33 mouse cellular contexts compared by ENCODE assay signal in the genomic region with DNA sequence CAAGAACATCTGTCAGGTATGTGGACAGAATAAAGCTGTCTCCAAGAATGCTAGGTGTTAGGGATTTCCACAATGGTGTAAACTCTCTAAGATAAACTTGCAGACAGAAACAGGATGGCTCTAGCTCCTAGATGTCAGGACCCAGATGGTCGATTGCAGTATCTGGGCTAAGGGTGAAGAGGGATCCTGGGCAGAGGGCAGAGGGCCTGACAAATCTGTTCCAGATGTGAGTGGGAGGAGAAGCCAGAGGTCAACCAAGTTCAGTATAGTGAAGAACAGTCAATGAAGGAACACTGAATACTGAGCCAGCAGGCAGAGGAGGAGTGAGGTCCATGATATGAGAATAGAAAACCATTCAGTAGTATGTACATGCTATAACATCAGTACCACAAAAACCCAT.
A peak's percentile ranks its signal among the peaks of the same experiment; 100 is the strongest.
DNase-seq lines count a peak whose midpoint lies in the region; ATAC-seq and TF ChIP-seq lines count a peak whose summit lies in the region.
"Had no signal": no experiment of that assay in that cellular context is flagged by ENCODE, and none has a peak within 500 bp of the region (broad histone marks: within the 10 kb centered on the region; RNA-seq: fewer than 3 reads in every experiment).

No protein-coding gene starts in this region.

- H3K27me3 ChIP-seq in liver, adult 2 months (ENCODE audit: control insufficient read depth, insufficient read depth, low read length) = no peaks in the 10 kb centered on the region
- H3K27me3 ChIP-seq in neural tube, embryonic 15.5 days (replicated peaks) = no peaks in the 10 kb centered on the region
- H3K27me3 ChIP-seq in limb, embryonic 10.5 days (ENCODE audit: low read depth, poor library complexity, severe bottlenecking) = no peaks in the 10 kb centered on the region
- H3K27me3 ChIP-seq: embryonic facial prominence, embryonic 13.5 days; forebrain, embryonic 15.5 days; intestine, embryonic 15.5 days; liver, embryonic 13.5 days; lung, embryonic 15.5 days; neural tube, embryonic 13.5 days; stomach, embryonic 15.5 days had no signal

- TF ChIP-seq POLR2A in liver, adult 2 months (IDR thresholded peaks at IDR 0.05; ENCODE audit: extremely low read depth, insufficient read depth, low read length) = no peak

- no peak overlapping the region for H3K4me3 ChIP-seq in liver, adult 2 months (ENCODE audit: insufficient read depth, low read depth, low read length)
- no peak overlapping the region for H3K4me3 ChIP-seq in neural tube, embryonic 15.5 days (replicated peaks)
- H3K4me3 ChIP-seq in limb, embryonic 10.5 days = no peak overlapping the region
- H3K4me3 ChIP-seq: embryonic facial prominence, embryonic 13.5 days; forebrain, embryonic 10.5 days; forebrain, embryonic 15.5 days; gastrocnemius, adult 2 months; heart, adult 2 months; intestine, embryonic 15.5 days; limb, embryonic 13.5 days; liver, embryonic 13.5 days; lung, embryonic 15.5 days; neural tube, embryonic 13.5 days; stomach, embryonic 15.5 days had no signal

- no peaks in the 10 kb centered on the region for H3K4me1 ChIP-seq in liver, adult 2 months (ENCODE audit: control insufficient read depth, insufficient read depth, low read length)
- no peaks in the 10 kb centered on the region for H3K4me1 ChIP-seq in neural tube, embryonic 15.5 days
- H3K4me1 ChIP-seq in limb, embryonic 10.5 days = peaks cover 31% of the 10 kb centered on the region
- H3K4me1 ChIP-seq: intestine, embryonic 15.5 days; liver, embryonic 13.5 days; lung, embryonic 15.5 days; neural tube, embryonic 13.5 days; stomach, embryonic 15.5 days had no signal

- H3K79me2 ChIP-seq in liver, adult 2 months (ENCODE audit: control insufficient read depth, insufficient read depth, low read length) = no peaks in the 10 kb centered on the region

- 26% methylated on average over 1 of the region's 1 CpGs for whole genome bisulfite sequencing in liver, adult 2 months
- WGBS in neural tube, embryonic 15.5 days = 84% methylated on average over 1 of the region's 1 CpGs
- 5% methylated on average over 1 of the region's 1 CpGs for WGBS in limb, embryonic 10.5 days

- H3K9me3 ChIP-seq in neural tube, embryonic 15.5 days (replicated peaks) = no peaks in the 10 kb centered on the region
- H3K9me3 ChIP-seq in limb, embryonic 10.5 days (replicated peaks) = no peaks in the 10 kb centered on the region
- H3K9me3 ChIP-seq: forebrain, embryonic 10.5 days; forebrain, embryonic 15.5 days; intestine, embryonic 15.5 days; limb, embryonic 13.5 days; liver, embryonic 13.5 days; lung, embryonic 15.5 days; stomach, embryonic 15.5 days had no signal

- no peak overlapping the region for H3K4me2 ChIP-seq in neural tube, embryonic 15.5 days
- H3K4me2 ChIP-seq: embryonic facial prominence, embryonic 13.5 days; forebrain, embryonic 15.5 days; intestine, embryonic 15.5 days; limb, embryonic 13.5 days; liver, embryonic 13.5 days; lung, embryonic 15.5 days; midbrain, embryonic 11.5 days; neural tube, embryonic 13.5 days; stomach, embryonic 15.5 days had no signal

- no peak for TF ChIP-seq CTCF in liver, adult 2 months (IDR thresholded peaks at IDR 0.05; ENCODE audit: low read depth, low read length)

- H3K9ac ChIP-seq in liver, adult 2 months (ENCODE audit: low read depth, low read length) = no peak overlapping the region
- H3K9ac ChIP-seq in neural tube, embryonic 15.5 days (replicated peaks) = no peak overlapping the region
- H3K9ac ChIP-seq: embryonic facial prominence, embryonic 13.5 days; forebrain, embryonic 15.5 days; intestine, embryonic 15.5 days; limb, embryonic 13.5 days; liver, embryonic 13.5 days; lung, embryonic 15.5 days; neural tube, embryonic 13.5 days; stomach, embryonic 15.5 days had no signal

- H3K27ac ChIP-seq in liver, adult 2 months (replicated peaks; ENCODE audit: insufficient read depth, low read depth, low read length) = no peak overlapping the region
- no peak overlapping the region for H3K27ac ChIP-seq in neural tube, embryonic 15.5 days (replicated peaks)
- H3K27ac ChIP-seq in limb, embryonic 10.5 days = 0 out of 2 replicates have a peak overlapping the region, but pooled peaks have one; percentile 25
- H3K27ac ChIP-seq: embryonic facial prominence, embryonic 13.5 days; forebrain, embryonic 10.5 days; forebrain, embryonic 15.5 days; gastrocnemius, adult 2 months; heart, adult 2 months; intestine, embryonic 15.5 days; kidney, postnatal 0 days; limb, embryonic 13.5 days; liver, embryonic 13.5 days; lung, embryonic 15.5 days; neural tube, embryonic 13.5 days; stomach, embryonic 15.5 days had no signal

- no peak for ATAC-seq in neural tube, embryonic 15.5 days (ENCODE audit: low FRiP score)
- ATAC-seq: forebrain, embryonic 15.5 days; hindbrain, embryonic 16.5 days; intestine, embryonic 15.5 days; midbrain, embryonic 16.5 days had no signal

- peak; percentile 4 for DNase-seq in liver, adult 2 months (ENCODE audit: extremely low read depth, low read depth, low spot score)
- DNase-seq in liver = no peak
- peak; percentile 51 for DNase-seq in neural tube, embryonic 10.5 days (ENCODE audit: extremely low spot score, low spot score)
- DNase-seq in limb, embryonic 10.5 days (ENCODE audit: low spot score) = peak; percentile 53
- peak; percentile 47 for DNase-seq in yolk sac, embryonic 10.5 days (ENCODE audit: low spot score)
- DNase-seq in cerebellum, adult 9-11 months = no peak
- DNase-seq in ovary, postnatal 14 days (ENCODE audit: low spot score) = no peak
- DNase-seq: adrenal gland, postnatal 14 days; cerebellum, adult 11-12 months; cerebellum, postnatal 10 days; gastrocnemius, adult 2 months; gastrocnemius, postnatal 36 days; heart, adult 2 months; heart, postnatal 14 days; kidney, adult 8-10 months; liver, embryonic 13.5 days; retina, postnatal 1 day; right cerebral cortex, postnatal 14 days; thymus, postnatal 14 days had no signal

- H3K36me3 ChIP-seq in liver, adult 2 months (ENCODE audit: control insufficient read depth, insufficient read depth, low read length) = no peaks in the 10 kb centered on the region
- H3K36me3 ChIP-seq in neural tube, embryonic 15.5 days = no peaks in the 10 kb centered on the region
- H3K36me3 ChIP-seq in limb, embryonic 10.5 days = no peaks in the 10 kb centered on the region
- H3K36me3 ChIP-seq: embryonic facial prominence, embryonic 13.5 days; forebrain, embryonic 10.5 days; forebrain, embryonic 15.5 days; G1E; intestine, embryonic 15.5 days; limb, embryonic 13.5 days; liver, embryonic 13.5 days; lung, embryonic 15.5 days; neural tube, embryonic 13.5 days; stomach, embryonic 15.5 days had no signal

Comparison
In these comparisons a context has a peak if more than half of its experiments do, and no peak if none do; other contexts are left out.
1. DNase-seq: peak in liver, adult 2 months (single experiment), neural tube, embryonic 10.5 days (single experiment), limb, embryonic 10.5 days (single experiment) and yolk sac, embryonic 10.5 days (single experiment); none in liver (single experiment), cerebellum, adult 9-11 months (single experiment) and ovary, postnatal 14 days (single experiment).